In genomic region chr7:91542597-91543285, GRCm38 (mm10) we compare ENCODE assay signal across 7 mouse cellular contexts.
A peak's percentile ranks its signal among the peaks of the same experiment; 100 is the strongest.
DNase-seq lines count a peak whose midpoint lies in the region; ATAC-seq lines count a peak whose summit lies in the region.

No protein-coding gene starts in this region.

- peak overlapping the region; percentile 51 for H3K9ac ChIP-seq in hindbrain, embryonic 11.5 days (ENCODE audit: low read depth, low read length)
- peak overlapping the region; percentile 45 for H3K9ac ChIP-seq in neural tube, embryonic 12.5 days

- no peaks in the 10 kb centered on the region for H3K36me3 ChIP-seq in hindbrain, embryonic 11.5 days (ENCODE audit: control insufficient read depth, insufficient read depth, low read length)
- no peaks in the 10 kb centered on the region for H3K36me3 ChIP-seq in neural tube, embryonic 12.5 days

- intact Hi-C loops in left cerebral cortex, postnatal 36 days (cut with DNase I), result no loop called here

- H3K27me3 ChIP-seq in hindbrain, embryonic 11.5 days (ENCODE audit: control insufficient read depth, insufficient read depth, low read length), result no peaks in the 10 kb centered on the region
- no peaks in the 10 kb centered on the region for H3K27me3 ChIP-seq in neural tube, embryonic 12.5 days (replicated peaks)

- peak overlapping the region; percentile 33 for H3K4me3 ChIP-seq in hindbrain, embryonic 11.5 days (ENCODE audit: low read depth, low read length)
- H3K4me3 ChIP-seq in neural tube, embryonic 12.5 days, result peak overlapping the region; percentile 34

- no peak overlapping the region for H3K27ac ChIP-seq in hindbrain, embryonic 11.5 days (ENCODE audit: low read depth, low read length)
- H3K27ac ChIP-seq in neural tube, embryonic 12.5 days, result no peak overlapping the region

- peak; percentile 54 for DNase-seq in ES-CJ7 (ENCODE audit: low read depth, low spot score)
- DNase-seq in R1 (ENCODE audit: low read depth, low spot score), result peak; percentile 43
- peak; percentile 39 for DNase-seq in embryo, embryonic 10 days (ENCODE audit: low spot score)
- DNase-seq in hindbrain, embryonic 11.5 days (ENCODE audit: low spot score), result peak; percentile 48
- DNase-seq in left cerebral cortex, postnatal 36 days (ENCODE audit: low spot score in 2 of 2), result peak; percentile 42 to 43
- no peak for DNase-seq in thymus, postnatal 25 days

- no peaks in the 10 kb centered on the region for H3K4me1 ChIP-seq in hindbrain, embryonic 11.5 days (replicated peaks; ENCODE audit: control insufficient read depth, insufficient read depth, low read length)
- peaks cover 4% of the 10 kb centered on the region for H3K4me1 ChIP-seq in neural tube, embryonic 12.5 days

- peak overlapping the region; percentile 54 for H3K4me2 ChIP-seq in hindbrain, embryonic 11.5 days (replicated peaks; ENCODE audit: low read depth, low read length)
- H3K4me2 ChIP-seq in neural tube, embryonic 12.5 days (replicated peaks), result peak overlapping the region; percentile 64

- no peaks in the 10 kb centered on the region for H3K9me3 ChIP-seq in hindbrain, embryonic 11.5 days (ENCODE audit: control insufficient read depth, low read length)
- no peaks in the 10 kb centered on the region for H3K9me3 ChIP-seq in neural tube, embryonic 12.5 days

- WGBS in hindbrain, embryonic 11.5 days, result 4% methylated on average over 29 of the region's 29 CpGs
- WGBS in neural tube, embryonic 12.5 days, result 2% methylated on average over 29 of the region's 29 CpGs

- peak; percentile 75 for ATAC-seq in hindbrain, embryonic 11.5 days (ENCODE audit: low FRiP score)
- peak; percentile 61 for ATAC-seq in neural tube, embryonic 12.5 days (ENCODE audit: low FRiP score, low read depth)
